Mouse (Mus musculus) bone marrow macrophage, adult 2 months (primary cell): ENCODE measurements around the gene 1700067P10Rik.

Experiments
- CTCF ChIP-seq: IDR thresholded peaks from 2 replicates; pipeline ENCODE4 v1.5.1; 2012; ENCODE audit warnings: low read depth, mild to moderate bottlenecking, low read length, moderate library complexity
- POLR2A ChIP-seq: IDR thresholded peaks from 2 replicates; pipeline ENCODE4 v1.6.1; 2012; ENCODE audit warnings: mild to moderate bottlenecking, low read depth, low read length, borderline replicate concordance

DNA sequence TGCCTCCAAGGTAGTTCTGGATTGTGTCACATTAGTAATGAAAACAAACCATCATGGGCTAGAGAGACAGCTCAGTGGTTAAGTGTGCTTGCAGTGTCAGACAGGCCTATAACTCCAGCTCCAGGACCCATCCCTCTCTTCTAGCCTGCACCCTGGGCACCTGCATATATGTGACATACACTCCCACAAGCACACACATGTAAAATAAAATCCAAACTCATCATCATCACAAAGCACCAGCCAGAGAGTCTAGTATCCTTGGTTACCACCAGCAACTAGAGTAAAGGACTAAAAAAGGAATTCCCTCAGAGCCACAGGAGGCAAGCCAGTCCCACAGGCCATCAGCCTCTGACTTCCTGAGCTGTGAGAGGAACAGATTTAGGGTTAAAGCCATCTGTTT, at the start of gene 1700067P10Rik:
- no peak for TF ChIP-seq POLR2A
- no peak for TF ChIP-seq CTCF
